Mouse (Mus musculus) hindbrain, postnatal 0 days (tissue): ENCODE results near the gene Rab26. TPM values are rescaled to one million over a fixed set of nuclear protein-coding genes. Genes with fewer than 3 reads are reported as not detected.
A peak's percentile ranks its signal among the peaks of the same experiment; 100 is the strongest.

Experiments
- ATAC-seq: fragments of 200-750 bp; cut with Nextera tagmentation; 2 replicates; pipeline ENCODE4 v1.8.0; 2017; ENCODE audit warnings: mild to moderate bottlenecking, moderate TSS enrichment, moderate library complexity
- DNase-seq: peaks from one replicate; pipeline ENCODE4 v3.0.0-alpha.2; 2015; ENCODE audit warnings: low spot score
- H3K27ac ChIP-seq: fragments of 300-500 bp; sonication (generic); 2 replicates; pipeline ENCODE4 v1.5.1; 2014; ENCODE audit warnings: mild to moderate bottlenecking
- H3K27me3 ChIP-seq: fragments of 300-500 bp; sonication (generic); 2 replicates; pipeline ENCODE4 v1.6.1; 2014; ENCODE audit warnings: low read length, mixed read lengths; ENCODE audit not compliant: insufficient read depth
- H3K36me3 ChIP-seq: fragments of 300-500 bp; sonication (generic); 2 replicates; pipeline ENCODE4 v1.6.1; 2014; ENCODE audit warnings: low read length, mixed read lengths; ENCODE audit not compliant: insufficient read depth
- H3K4me1 ChIP-seq: fragments of 300-500 bp; sonication (generic); 2 replicates; pipeline ENCODE4 v1.6.1; 2014; ENCODE audit warnings: antibody characterized with exemption, low read length, mixed read lengths; ENCODE audit not compliant: insufficient read depth
- H3K4me2 ChIP-seq: fragments of 300-500 bp; sonication (generic); 2 replicates; pipeline ENCODE4 v1.6.1; 2014; ENCODE audit warnings: low read depth, mild to moderate bottlenecking, low read length, moderate library complexity, mixed read lengths
- H3K4me3 ChIP-seq: fragments of 300-500 bp; sonication (generic); 2 replicates; pipeline ENCODE4 v1.5.1; 2014; ENCODE audit warnings: low read length
- H3K9ac ChIP-seq: fragments of 300-500 bp; sonication (generic); replicated peaks from 2 replicates; pipeline ENCODE4 v1.6.1; 2014; ENCODE audit warnings: mild to moderate bottlenecking, low read length, moderate library complexity, mixed read lengths
- H3K9me3 ChIP-seq: fragments of 300-500 bp; sonication (generic); 2 replicates; pipeline ENCODE4 v1.6.1; 2016; ENCODE audit warnings: low read length, mixed read lengths
- CTCF ChIP-seq: IDR thresholded peaks from 2 replicates; pipeline ENCODE4 v1.5.1; 2016; ENCODE audit warnings: antibody characterized with exemption, control low read depth, low read depth
- WGBS: fragments of 180-500 bp; shearing (Covaris S2); extraction: QIAGEN DNeasy Blood & Tissue Kit; methylation state at CpG from one replicate; pipeline ENCODE4 v1.1.7; 2014; 5-methylcytosine and 5-hydroxymethylcytosine counted together
- polyA plus RNA-seq: library from polyadenylated mRNA; unstranded; fragments of >200 nt; fragmentation: Nextera tagmentation; extraction: Ambion mirVana; gene quantifications from 2 replicates; pipeline ENCODE4 v1.2.1, GENCODE M21; 2015
- total RNA-seq: library from RNA; depleted of rRNA; stranded (reverse); fragments of >200 nt; gene quantifications from 2 replicates; pipeline ENCODE4 v1.2.3, GENCODE M21; 2014; rRNA removed

The Rab26 gene
- total and polyA plus RNA-seq, 2 experiments from 2014 or later: 4.0 to 10.6 TPM

DNA sequence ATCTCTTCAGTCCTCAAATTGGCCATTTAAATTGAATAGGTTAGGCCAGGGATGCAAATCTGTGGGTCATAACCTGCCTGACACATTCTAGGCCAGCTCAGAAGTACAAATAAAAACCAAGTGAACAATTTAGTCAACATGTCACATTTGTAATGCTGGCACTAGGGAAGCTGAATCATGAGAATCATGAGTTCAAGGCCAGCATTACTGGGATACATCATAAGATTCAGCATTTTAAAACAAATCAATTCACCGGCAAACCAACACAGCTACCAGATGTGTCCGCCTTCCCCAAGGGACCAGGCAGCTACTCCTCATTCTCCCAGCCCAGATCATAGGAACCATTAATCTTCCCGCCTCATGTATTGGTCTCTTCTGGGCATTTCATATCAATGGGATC is 50.5 kb downstream of the Rab26 start:
- no peak for ATAC-seq
- no peak overlapping the region for H3K4me3 ChIP-seq
- no peaks in the 10 kb centered on the region for H3K27me3 ChIP-seq
- 83% methylated on average over 3 of the region's 3 CpGs for WGBS
- H3K4me2 ChIP-seq: no peak overlapping the region
- no peaks in the 10 kb centered on the region for H3K36me3 ChIP-seq
- no peak overlapping the region for H3K9ac ChIP-seq
- peaks cover 11% of the 10 kb centered on the region for H3K4me1 ChIP-seq
- H3K9me3 ChIP-seq: no peaks in the 10 kb centered on the region
- TF ChIP-seq CTCF: no peak
- DNase-seq: no peak
- no peak overlapping the region for H3K27ac ChIP-seq

DNA sequence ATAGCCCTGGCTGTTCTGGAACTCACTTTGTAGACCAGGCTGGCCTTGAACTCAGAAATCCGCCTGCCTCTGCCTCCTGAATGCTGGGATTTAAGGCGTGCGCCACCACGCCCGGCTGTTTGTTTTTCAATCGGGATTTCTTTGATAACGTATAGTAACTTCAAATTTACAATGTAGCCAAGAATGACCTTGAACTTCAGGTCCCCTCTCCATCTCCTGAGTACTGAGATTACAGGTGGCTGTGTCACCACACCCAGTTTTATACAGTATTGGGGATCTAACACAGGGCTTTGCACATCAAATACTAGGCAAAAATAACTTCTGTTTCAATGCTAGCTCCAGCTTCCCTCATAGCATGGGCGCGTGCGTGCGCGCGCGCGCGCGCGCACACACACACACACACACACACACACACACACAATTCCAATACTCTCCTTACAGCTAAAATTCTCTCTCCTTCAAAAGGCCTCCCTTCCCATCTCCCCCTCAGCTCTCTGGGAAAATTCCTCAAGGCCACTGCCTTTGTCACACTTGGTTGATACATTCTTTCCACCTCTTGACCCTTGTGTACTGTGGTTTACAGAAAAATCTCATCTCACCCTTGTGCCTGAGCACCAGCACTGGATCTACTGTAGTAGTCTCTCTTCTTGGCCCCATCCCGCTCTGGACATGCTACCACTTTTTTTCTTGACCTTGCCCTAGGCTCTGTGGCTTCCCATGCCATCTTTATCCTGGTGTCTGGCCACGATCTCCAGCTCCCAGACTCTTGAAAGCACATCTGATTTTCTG is 52.8 kb downstream of the Rab26 start:
- WGBS: 93% methylated on average over 20 of the region's 20 CpGs

DNA sequence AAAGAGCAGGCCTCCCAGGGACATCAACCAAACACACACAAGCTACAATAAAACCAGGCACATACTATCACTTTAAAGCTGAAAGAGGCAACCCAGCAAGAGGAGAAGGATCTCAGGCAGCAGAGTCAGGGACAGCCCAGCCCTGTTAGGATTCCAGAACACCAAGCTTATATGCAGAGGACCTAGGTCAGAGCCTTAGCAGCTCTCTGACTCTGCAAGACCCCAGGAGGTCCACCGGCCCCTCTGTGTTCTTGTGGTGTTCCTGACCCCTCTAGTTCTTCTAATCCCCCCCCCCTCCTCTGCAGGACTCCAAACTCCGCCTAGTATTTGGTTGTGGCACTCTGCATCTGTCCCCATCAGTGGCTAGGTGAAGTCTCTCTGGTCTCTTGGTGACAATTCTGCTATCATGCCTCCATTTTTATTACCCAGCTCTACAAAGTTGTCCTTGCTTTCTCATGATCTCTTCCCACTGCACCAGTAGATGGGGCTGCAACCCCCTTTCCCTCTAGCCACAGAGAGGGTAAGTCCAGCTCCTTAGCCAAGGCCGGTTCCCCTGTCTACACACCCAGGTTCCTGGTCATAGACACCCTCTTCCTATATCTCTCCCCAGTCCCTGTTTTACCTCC is 53.7 kb downstream of the Rab26 start:
- Histone ChIP-seq H3K36me3 (peaks cover 20% of the 10 kb centered on the region), H3K27me3 (no peaks in the 10 kb centered on the region), H3K9ac (no peak overlapping the region), H3K4me2 (no peak overlapping the region), H3K9me3 (no peaks in the 10 kb centered on the region), H3K4me3 (no peak overlapping the region), H3K27ac (no peak overlapping the region), H3K4me1 (0 out of 2 replicates have a peak, but pooled peaks cover 9% of the 10 kb centered on the region)
- ATAC-seq: no peak
- TF ChIP-seq CTCF: peak; percentile 61
- no peak for DNase-seq
- WGBS: 34% methylated on average over 3 of the region's 3 CpGs

More for the DNA sequence above, 52.8 kb downstream of the Rab26 start:
- peaks cover 10% of the 10 kb centered on the region; the same call in 1 of the 2 replicates for H3K36me3 ChIP-seq
- H3K4me1 ChIP-seq: 0 out of 2 replicates have a peak, but pooled peaks cover 11% of the 10 kb centered on the region
- H3K4me2 ChIP-seq: no peak overlapping the region
- no peak overlapping the region for H3K9ac ChIP-seq
- DNase-seq (no peak), ATAC-seq (no peak)
- TF ChIP-seq CTCF: no peak
- H3K9me3 ChIP-seq: no peaks in the 10 kb centered on the region
- no peak overlapping the region for H3K27ac ChIP-seq
- no peak overlapping the region for H3K4me3 ChIP-seq
- no peaks in the 10 kb centered on the region for H3K27me3 ChIP-seq

DNA sequence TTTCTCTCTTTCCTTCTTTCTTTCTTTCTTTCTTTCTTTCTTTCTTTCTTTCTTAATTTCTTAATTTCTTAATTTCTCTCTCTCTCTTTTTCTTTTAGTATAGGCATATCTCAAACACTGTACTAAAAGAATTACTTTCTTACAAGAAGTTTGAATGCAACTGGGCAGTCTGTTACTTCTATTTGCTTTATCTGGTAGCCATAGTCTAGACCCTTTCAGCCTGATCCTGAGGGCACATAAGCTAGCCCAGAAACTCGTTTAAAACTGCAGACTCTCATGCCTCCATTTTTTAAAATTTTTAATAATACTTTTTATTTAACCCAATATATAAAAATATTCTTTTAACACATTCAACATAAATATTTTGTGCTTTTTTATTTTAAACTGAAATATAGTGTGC is 54.6 kb downstream of the Rab26 start:
- no peak for TF ChIP-seq CTCF
- Histone ChIP-seq H3K36me3 (peaks cover 22% of the 10 kb centered on the region), H3K4me1 (0 out of 2 replicates have a peak, but pooled peaks cover 8% of the 10 kb centered on the region), H3K4me2 (peak overlapping the region; percentile 69), H3K27me3 (no peaks in the 10 kb centered on the region), H3K4me3 (peak overlapping the region; percentile 84), H3K9me3 (no peaks in the 10 kb centered on the region), H3K9ac (peak overlapping the region; percentile 82; the same call in 1 of the 2 replicates), H3K27ac (0 out of 2 replicates have a peak overlapping the region, but pooled peaks have one; percentile 96)
- ATAC-seq (no peak), DNase-seq (no peak)
- 16% methylated on average over 1 of the region's 1 CpGs for WGBS

- peak within 1 kb of the TSS; percentile 96 for H3K27ac ChIP-seq
- H3K4me3 ChIP-seq: peak within 1 kb of the TSS; percentile 84
- H3K36me3 ChIP-seq: peaks cover 27% of the 10 kb centered on the region
- TF ChIP-seq CTCF: peak; percentile 89
- peak within 1 kb of the TSS; percentile 82 for H3K9ac ChIP-seq
- H3K4me2 ChIP-seq: peak within 1 kb of the TSS; percentile 69
- H3K4me1 ChIP-seq: 0 out of 2 replicates have a peak, but pooled peaks cover 8% of the 10 kb centered on the region
- DNase-seq: peak; percentile 98
- H3K9me3 ChIP-seq: no peaks in the 10 kb centered on the region
- H3K27me3 ChIP-seq: no peaks in the 10 kb centered on the region
- under 1% methylated on average over 48 of the region's 48 CpGs for WGBS
- peak; percentile 96 for ATAC-seq
Observed at GRCm38 (mm10) chr17:24478663-24479380, 55.2 kb downstream of the Rab26 start, which contains the start of gene Mlst8. Mlst8 (minus strand) TSS chr17:24479078.

DNA sequence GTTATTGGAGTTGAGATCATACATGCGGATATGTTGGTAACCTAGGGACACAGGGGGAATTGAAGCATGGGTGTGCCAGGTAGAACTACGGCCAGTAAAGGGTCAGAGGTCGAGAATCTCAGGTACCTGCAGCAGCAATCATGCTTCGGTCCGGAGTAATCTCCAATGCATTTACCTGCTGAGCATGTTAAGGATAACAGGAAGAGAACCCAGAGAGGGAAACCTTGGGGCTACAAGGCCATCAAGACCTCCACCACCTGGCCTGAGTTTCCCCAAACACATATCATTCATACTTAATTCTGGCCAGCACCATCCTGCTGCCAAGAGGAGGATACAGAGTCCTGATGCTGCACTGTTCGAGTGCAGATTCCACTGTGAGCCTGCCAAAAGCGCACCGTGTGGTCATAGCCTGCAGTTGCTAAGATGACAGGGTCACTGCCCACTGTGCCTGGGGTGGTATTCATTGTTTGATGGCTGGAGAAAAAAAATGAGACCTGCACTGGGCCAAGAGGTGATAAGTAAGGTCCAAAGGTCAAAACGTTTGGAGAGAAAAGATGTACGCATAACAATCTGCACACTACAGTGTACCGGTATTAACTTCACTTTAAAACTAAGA is 55.9 kb downstream of the Rab26 start:
- ATAC-seq: peak; percentile 21; the same call in 1 of the 2 replicates
- Histone ChIP-seq H3K36me3 (peaks cover 30% of the 10 kb centered on the region), H3K4me1 (0 out of 2 replicates have a peak, but pooled peaks cover 8% of the 10 kb centered on the region), H3K27me3 (no peaks in the 10 kb centered on the region), H3K27ac (peak overlapping the region; percentile 96; the same call in 1 of the 2 replicates), H3K4me3 (peak overlapping the region; percentile 84), H3K4me2 (peak overlapping the region; percentile 69), H3K9me3 (no peaks in the 10 kb centered on the region), H3K9ac (peak overlapping the region; percentile 82)
- WGBS: 44% methylated on average over 11 of the region's 11 CpGs
- no peak for DNase-seq
- TF ChIP-seq CTCF: no peak

Other genes with a start within 250 kb of the Rab26 start
- gene Abca17, start 183.1 kb downstream of the Rab26 start, total RNA-seq: 0.90 and 1.5 TPM in 2 replicates
- gene Abca17, start 183.1 kb downstream of the Rab26 start, polyA plus RNA-seq: 1.0 and 1.2 TPM in 2 replicates
- 98.9 and 102 TPM in 2 replicates for gene Abca3, start 182.3 kb downstream of the Rab26 start, total RNA-seq
- gene Abca3, start 182.3 kb downstream of the Rab26 start, polyA plus RNA-seq: 26.1 and 27.3 TPM in 2 replicates
- 234 and 244 TPM in 2 replicates for gene Rnps1, start 119.6 kb downstream of the Rab26 start, total RNA-seq
- gene Rnps1, start 119.6 kb downstream of the Rab26 start, polyA plus RNA-seq: 287 and 295 TPM in 2 replicates
- gene Eci1, start 107.6 kb downstream of the Rab26 start, total RNA-seq: 45.2 and 47.9 TPM in 2 replicates
- gene Eci1, start 107.6 kb downstream of the Rab26 start, polyA plus RNA-seq: 56.8 and 60.6 TPM in 2 replicates
- 4.7 and 7.0 TPM in 2 replicates for gene Dnase1l2, start 91.1 kb downstream of the Rab26 start, total RNA-seq
- gene Dnase1l2, start 91.1 kb downstream of the Rab26 start, polyA plus RNA-seq: 0.71 and 1.1 TPM in 2 replicates
- gene E4f1, start 63.9 kb downstream of the Rab26 start, total RNA-seq: 32.4 and 36.3 TPM in 2 replicates
- 28.0 and 33.5 TPM in 2 replicates for gene E4f1, start 63.9 kb downstream of the Rab26 start, polyA plus RNA-seq
- gene Pgp, start 63.8 kb downstream of the Rab26 start, total RNA-seq: 71.7 and 74.1 TPM in 2 replicates
- gene Pgp, start 63.8 kb downstream of the Rab26 start, polyA plus RNA-seq: 94.1 and 97.6 TPM in 2 replicates
- gene Bricd5, start 60.3 kb downstream of the Rab26 start, total RNA-seq: 0.47 and 4.0 TPM in 2 replicates
- gene Bricd5, start 60.3 kb downstream of the Rab26 start, polyA plus RNA-seq: 1.3 and 1.4 TPM in 2 replicates
- 45.9 and 55.3 TPM in 2 replicates for gene Mlst8, start 55.1 kb downstream of the Rab26 start, total RNA-seq
- 26.3 and 26.4 TPM in 2 replicates for gene Mlst8, start 55.1 kb downstream of the Rab26 start, polyA plus RNA-seq
- gene Caskin1, start 45.6 kb downstream of the Rab26 start, total RNA-seq: 152 and 163 TPM in 2 replicates
- gene Caskin1, start 45.6 kb downstream of the Rab26 start, polyA plus RNA-seq: 42.1 and 43.7 TPM in 2 replicates
- 159 and 165 TPM in 2 replicates for gene Traf7, start 6.3 kb downstream of the Rab26 start, total RNA-seq
- 64.0 and 66.1 TPM in 2 replicates for gene Traf7, start 6.3 kb downstream of the Rab26 start, polyA plus RNA-seq
- 87.9 and 99.2 TPM in 2 replicates for gene Pkd1, start 15.6 kb upstream of the Rab26 start, total RNA-seq
- 14.9 and 16.0 TPM in 2 replicates for gene Pkd1, start 15.6 kb upstream of the Rab26 start, polyA plus RNA-seq
- gene Tsc2, start 98.4 kb upstream of the Rab26 start, total RNA-seq: 98.0 and 114 TPM in 2 replicates
- 45.7 and 51.2 TPM in 2 replicates for gene Tsc2, start 98.4 kb upstream of the Rab26 start, polyA plus RNA-seq
- gene Nthl1, start 98.5 kb upstream of the Rab26 start, total RNA-seq: 4.2 and 5.6 TPM in 2 replicates
- gene Nthl1, start 98.5 kb upstream of the Rab26 start, polyA plus RNA-seq: 7.2 and 7.8 TPM in 2 replicates
- gene Slc9a3r2, start 116.1 kb upstream of the Rab26 start, total RNA-seq: 72.8 and 91.1 TPM in 2 replicates
- 57.6 and 60.6 TPM in 2 replicates for gene Slc9a3r2, start 116.1 kb upstream of the Rab26 start, polyA plus RNA-seq
- 0.78 TPM in 1 of 2 replicates, not detected in the other for gene Npw, start 124.2 kb upstream of the Rab26 start, total RNA-seq
- gene Npw, start 124.2 kb upstream of the Rab26 start, polyA plus RNA-seq: 0.65 and 0.81 TPM in 2 replicates
- 40.9 and 47.0 TPM in 2 replicates for gene Zfp598, start 135.5 kb upstream of the Rab26 start, total RNA-seq
- 14.2 and 14.6 TPM in 2 replicates for gene Zfp598, start 135.5 kb upstream of the Rab26 start, polyA plus RNA-seq
- 331 and 347 TPM in 2 replicates for gene Syngr3, start 155.7 kb upstream of the Rab26 start, total RNA-seq
- gene Syngr3, start 155.7 kb upstream of the Rab26 start, polyA plus RNA-seq: 280 and 294 TPM in 2 replicates
- 21.1 and 26.1 TPM in 2 replicates for gene Gfer, start 161.9 kb upstream of the Rab26 start, total RNA-seq
- 39.7 and 41.4 TPM in 2 replicates for gene Gfer, start 161.9 kb upstream of the Rab26 start, polyA plus RNA-seq
- gene Noxo1, start 162.0 kb upstream of the Rab26 start, total RNA-seq: 6.1 and 8.1 TPM in 2 replicates
- gene Noxo1, start 162.0 kb upstream of the Rab26 start, polyA plus RNA-seq: 1.4 and 2.2 TPM in 2 replicates
- gene Tbl3, start 173.4 kb upstream of the Rab26 start, total RNA-seq: 53.2 and 55.2 TPM in 2 replicates
- gene Tbl3, start 173.4 kb upstream of the Rab26 start, polyA plus RNA-seq: 43.5 and 49.2 TPM in 2 replicates
- not detected in 2 replicates for gene Rnf151, start 183.9 kb upstream of the Rab26 start, total RNA-seq
- not detected in 2 replicates for gene Rnf151, start 183.9 kb upstream of the Rab26 start, polyA plus RNA-seq
- 2,181 and 2,600 TPM in 2 replicates for gene Rps2, start 183.9 kb upstream of the Rab26 start, total RNA-seq
- 809 and 820 TPM in 2 replicates for gene Rps2, start 183.9 kb upstream of the Rab26 start, polyA plus RNA-seq
- gene Ndufb10, start 190.3 kb upstream of the Rab26 start, total RNA-seq: 135 and 157 TPM in 2 replicates
- gene Ndufb10, start 190.3 kb upstream of the Rab26 start, polyA plus RNA-seq: 353 and 356 TPM in 2 replicates
- gene Rpl3l, start 193.6 kb upstream of the Rab26 start, total RNA-seq: 1.3 TPM in 1 of 2 replicates, not detected in the other
- 0.41 and 0.52 TPM in 2 replicates for gene Rpl3l, start 193.6 kb upstream of the Rab26 start, polyA plus RNA-seq
- 17.0 and 19.6 TPM in 2 replicates for gene Msrb1, start 202.4 kb upstream of the Rab26 start, total RNA-seq
- gene Msrb1, start 202.4 kb upstream of the Rab26 start, polyA plus RNA-seq: 22.7 and 25.5 TPM in 2 replicates
- gene Hs3st6, start 218.8 kb upstream of the Rab26 start, total RNA-seq: not detected in 2 replicates
- gene Hs3st6, start 218.8 kb upstream of the Rab26 start, polyA plus RNA-seq: 0.43 and 0.47 TPM in 2 replicates